8 mouse cellular contexts compared by ENCODE assay signal in the genomic region with DNA sequence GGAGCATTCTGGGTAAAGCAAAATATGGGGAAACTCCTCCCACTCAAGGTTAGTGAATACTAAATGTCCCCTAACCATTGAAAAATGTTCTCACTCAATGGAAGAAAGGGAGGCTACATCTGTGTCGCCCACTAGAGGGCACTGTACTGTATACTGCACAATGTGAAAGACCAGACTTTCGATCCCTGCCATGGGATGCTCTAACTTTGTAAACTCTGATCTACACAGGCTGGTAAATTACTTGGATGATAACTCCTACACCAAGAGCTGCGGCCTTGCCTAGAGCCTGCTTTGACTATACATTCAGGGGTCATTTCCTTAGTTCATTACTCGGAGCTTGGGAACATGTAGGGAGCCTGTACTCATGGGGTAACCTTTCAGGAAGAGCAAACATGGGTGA. TPM values are rescaled to one million over a fixed set of nuclear protein-coding genes. Genes with fewer than 3 reads are reported as not detected.
DNase-seq lines count a peak whose midpoint lies in the region; ATAC-seq lines count a peak whose summit lies in the region.

No protein-coding gene starts in this region.

- no peaks in the 10 kb centered on the region for H3K36me3 ChIP-seq in kidney, embryonic 15.5 days
- no peaks in the 10 kb centered on the region for H3K36me3 ChIP-seq in lung, embryonic 15.5 days

- no peak overlapping the region for H3K4me3 ChIP-seq in kidney, embryonic 15.5 days (replicated peaks)
- H3K4me3 ChIP-seq in lung, embryonic 15.5 days, result peak overlapping the region; percentile 14; the same call in 1 of the 2 replicates

- no peaks in the 10 kb centered on the region for H3K27me3 ChIP-seq in kidney, embryonic 15.5 days
- no peaks in the 10 kb centered on the region for H3K27me3 ChIP-seq in lung, embryonic 15.5 days

- no peak overlapping the region for H3K27ac ChIP-seq in kidney, embryonic 15.5 days
- H3K27ac ChIP-seq in lung, embryonic 15.5 days, result no peak overlapping the region

- no peak for ATAC-seq in kidney, embryonic 15.5 days (replicated peaks; ENCODE audit: low FRiP score)
- no peak for ATAC-seq in lung, embryonic 15.5 days (ENCODE audit: borderline replicate concordance, extremely low read depth, low FRiP score, low TSS enrichment)

- 19% methylated on average over 4 of the region's 4 CpGs for WGBS in kidney, embryonic 15.5 days
- WGBS in lung, embryonic 15.5 days, result 18% methylated on average over 4 of the region's 4 CpGs

- no peaks in the 10 kb centered on the region for H3K9me3 ChIP-seq in kidney, embryonic 15.5 days (replicated peaks)
- H3K9me3 ChIP-seq in lung, embryonic 15.5 days, result no peaks in the 10 kb centered on the region

- DNase-seq in CD4-positive, CD25-positive, alpha-beta regulatory T cell, adult 2 months (ENCODE audit: low read depth, low spot score), result peak; percentile 86
- DNase-seq in R1 (ENCODE audit: low read depth, low spot score), result peak; percentile 90
- DNase-seq in embryo, embryonic 10.5 days (ENCODE audit: low spot score), result peak; percentile 91
- DNase-seq in heart, adult 9 months (ENCODE audit: low spot score in 2 of 2), result peak; percentile 42 to 65
- DNase-seq in retina, embryonic 14.5 days (ENCODE audit: low spot score), result peak; percentile 86
- no peak for DNase-seq in ovary, postnatal 36 days (ENCODE audit: low spot score)

- peaks cover 26% of the 10 kb centered on the region for H3K4me1 ChIP-seq in kidney, embryonic 15.5 days
- peaks cover 14% of the 10 kb centered on the region for H3K4me1 ChIP-seq in lung, embryonic 15.5 days

- no peak overlapping the region for H3K9ac ChIP-seq in kidney, embryonic 15.5 days
- no peak overlapping the region for H3K9ac ChIP-seq in lung, embryonic 15.5 days

- H3K4me2 ChIP-seq in kidney, embryonic 15.5 days, result peak overlapping the region; percentile 65
- peak overlapping the region; percentile 64 for H3K4me2 ChIP-seq in lung, embryonic 15.5 days

RNA-seq across cellular contexts. Expression of gene Hspa8, which starts 44.4 kb away (rescaled TPM):
- 2,873 and 3,000 TPM in 2 replicates for polyA plus RNA-seq in kidney, embryonic 15.5 days (2015; fragmentation: Nextera tagmentation; extraction: Ambion mirVana)
- 2,564 and 2,677 TPM in 2 replicates for polyA plus RNA-seq in lung, embryonic 15.5 days (2015; fragmentation: Nextera tagmentation; extraction: Ambion mirVana)
